12 mouse cellular contexts compared by ENCODE assay signal in the genomic region with DNA sequence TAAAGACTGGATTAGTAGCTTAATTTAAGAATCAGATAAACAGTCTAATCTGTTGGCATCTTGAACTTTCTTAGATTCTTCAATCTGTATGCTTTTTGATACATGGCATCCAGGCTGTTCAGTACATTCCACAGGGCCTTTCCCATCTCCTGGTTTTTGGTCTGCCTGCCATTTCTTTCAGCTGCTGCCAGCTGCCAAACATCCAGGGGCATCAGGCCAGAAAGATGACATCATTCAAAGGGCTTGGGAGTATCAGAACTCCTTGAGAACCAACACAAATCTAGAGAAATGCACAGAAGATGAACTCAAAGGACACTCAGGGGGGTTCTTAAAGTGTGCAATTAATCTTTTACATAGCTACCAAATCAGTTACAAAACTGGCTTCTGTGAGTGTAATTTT. TPM values are rescaled to one million over a fixed set of nuclear protein-coding genes. Genes with fewer than 3 reads are reported as not detected.
A peak's percentile ranks its signal among the peaks of the same experiment; 100 is the strongest.
DNase-seq lines count a peak whose midpoint lies in the region; ATAC-seq and TF ChIP-seq lines count a peak whose summit lies in the region.
"Had no signal": no experiment of that assay in that cellular context is flagged by ENCODE, and none has a peak within 500 bp of the region (broad histone marks: within the 10 kb centered on the region; RNA-seq: fewer than 3 reads in every experiment).

No protein-coding gene starts in this region.

- TF ChIP-seq POLR2A in lung, adult 2 months (IDR thresholded peaks at IDR 0.05; ENCODE audit: borderline replicate concordance, extremely low read depth, low read depth, low read length) = no peak

- peak; percentile 59 for DNase-seq in hindbrain, embryonic 14.5 days (ENCODE audit: low spot score)
- peak; percentile 70 for DNase-seq in lung, embryonic 14.5 days
- no peak for DNase-seq in lung, adult 2 months
- DNase-seq in adrenal gland, postnatal 10 days = peak; percentile 81
- DNase-seq in heart, postnatal 14 days = peak; percentile 44 to 80
- no peak for DNase-seq in spleen, postnatal 10 days (ENCODE audit: low spot score in 2 of 2)
- no peak for DNase-seq in spleen, adult 12 weeks (ENCODE audit: low spot score)
- DNase-seq: thymus, postnatal 25 days had no signal

- no peaks in the 10 kb centered on the region for H3K9me3 ChIP-seq in hindbrain, embryonic 14.5 days (ENCODE audit: control insufficient read depth, low read length)
- no peaks in the 10 kb centered on the region for H3K9me3 ChIP-seq in hindbrain, embryonic 12.5 days (replicated peaks)
- no peaks in the 10 kb centered on the region for H3K9me3 ChIP-seq in lung, embryonic 14.5 days (ENCODE audit: low read depth, low read length)
- H3K9me3 ChIP-seq: heart, embryonic 15.5 days; limb, embryonic 13.5 days; midbrain, embryonic 13.5 days had no signal

- H3K36me3 ChIP-seq in hindbrain, embryonic 14.5 days (replicated peaks; ENCODE audit: control insufficient read depth, insufficient read depth) = no peaks in the 10 kb centered on the region
- no peaks in the 10 kb centered on the region for H3K36me3 ChIP-seq in hindbrain, embryonic 12.5 days
- H3K36me3 ChIP-seq in lung, embryonic 14.5 days (ENCODE audit: insufficient read depth) = no peaks in the 10 kb centered on the region
- H3K36me3 ChIP-seq: heart, embryonic 15.5 days; limb, embryonic 13.5 days; midbrain, embryonic 13.5 days had no signal

- no peak overlapping the region for H3K4me2 ChIP-seq in hindbrain, embryonic 14.5 days (replicated peaks)
- no peak overlapping the region for H3K4me2 ChIP-seq in hindbrain, embryonic 12.5 days (replicated peaks)
- no peak overlapping the region for H3K4me2 ChIP-seq in lung, embryonic 14.5 days
- H3K4me2 ChIP-seq: heart, embryonic 15.5 days; limb, embryonic 13.5 days; midbrain, embryonic 13.5 days had no signal

- no peaks in the 10 kb centered on the region for H3K4me1 ChIP-seq in hindbrain, embryonic 14.5 days (replicated peaks; ENCODE audit: control insufficient read depth, insufficient read depth, low read length)
- H3K4me1 ChIP-seq in hindbrain, embryonic 12.5 days = 0 out of 2 replicates have a peak, but pooled peaks cover 5% of the 10 kb centered on the region
- no peaks in the 10 kb centered on the region for H3K4me1 ChIP-seq in lung, embryonic 14.5 days (ENCODE audit: insufficient read depth)
- H3K4me1 ChIP-seq in lung, adult 2 months (ENCODE audit: control insufficient read depth, insufficient read depth, low read length) = no peaks in the 10 kb centered on the region
- H3K4me1 ChIP-seq: limb, embryonic 13.5 days had no signal

- TF ChIP-seq CTCF in lung, embryonic 14.5 days (IDR thresholded peaks at IDR 0.05; ENCODE audit: low read depth) = no peak
- no peak for TF ChIP-seq CTCF in lung, adult 2 months (IDR thresholded peaks at IDR 0.05; ENCODE audit: insufficient read depth, low read length)

- no peak overlapping the region for H3K4me3 ChIP-seq in hindbrain, embryonic 14.5 days (replicated peaks; ENCODE audit: low read length)
- no peak overlapping the region for H3K4me3 ChIP-seq in hindbrain, embryonic 12.5 days
- H3K4me3 ChIP-seq in lung, embryonic 14.5 days (ENCODE audit: low read depth, low read length) = no peak overlapping the region
- H3K4me3 ChIP-seq in lung, adult 2 months (replicated peaks; ENCODE audit: extremely low read depth, low read depth, low read length) = no peak overlapping the region
- H3K4me3 ChIP-seq: heart, embryonic 15.5 days; limb, embryonic 13.5 days; midbrain, embryonic 13.5 days had no signal

- H3K9ac ChIP-seq in hindbrain, embryonic 14.5 days = no peak overlapping the region
- H3K9ac ChIP-seq in hindbrain, embryonic 12.5 days = no peak overlapping the region
- no peak overlapping the region for H3K9ac ChIP-seq in lung, embryonic 14.5 days
- H3K9ac ChIP-seq: heart, embryonic 15.5 days; limb, embryonic 13.5 days; midbrain, embryonic 13.5 days had no signal

- no peaks in the 10 kb centered on the region for H3K27me3 ChIP-seq in hindbrain, embryonic 14.5 days (ENCODE audit: control insufficient read depth, insufficient read depth, low read length)
- no peaks in the 10 kb centered on the region for H3K27me3 ChIP-seq in hindbrain, embryonic 12.5 days
- no peaks in the 10 kb centered on the region for H3K27me3 ChIP-seq in lung, embryonic 14.5 days (ENCODE audit: insufficient read depth, low read length)
- H3K27me3 ChIP-seq: heart, embryonic 15.5 days; limb, embryonic 13.5 days; midbrain, embryonic 13.5 days had no signal

- no peak for ATAC-seq in hindbrain, embryonic 14.5 days (ENCODE audit: low FRiP score)
- ATAC-seq in hindbrain, embryonic 12.5 days (ENCODE audit: low FRiP score) = no peak
- ATAC-seq in lung, embryonic 14.5 days (ENCODE audit: insufficient read depth) = no peak
- ATAC-seq: midbrain, embryonic 13.5 days had no signal

- intact Hi-C loops in heart, postnatal 14 days (cut with DNase I) = no loop called here

- H3K27ac ChIP-seq in hindbrain, embryonic 14.5 days = no peak overlapping the region
- H3K27ac ChIP-seq in hindbrain, embryonic 12.5 days = no peak overlapping the region
- no peak overlapping the region for H3K27ac ChIP-seq in lung, embryonic 14.5 days (ENCODE audit: low read depth)
- H3K27ac ChIP-seq: heart, embryonic 15.5 days; limb, embryonic 13.5 days; midbrain, embryonic 13.5 days had no signal

RNA-seq across cellular contexts. Expression of gene Prokr1, which starts 9.3 kb away (rescaled TPM):
- 1.7 and 2.7 TPM in 2 replicates for polyA plus RNA-seq in hindbrain, embryonic 14.5 days (2014; fragmentation: Nextera tagmentation; extraction: Ambion mirVana)
- polyA plus RNA-seq in hindbrain, embryonic 12.5 days (2016; fragmentation: Nextera tagmentation; extraction: Ambion mirVana) = 3.4 TPM in 2 replicates
- polyA plus RNA-seq in lung, embryonic 14.5 days (2014; fragmentation: Nextera tagmentation; extraction: Ambion mirVana) = 2.5 and 3.2 TPM in 2 replicates
- 0.41 and 0.83 TPM in 2 replicates for polyA plus RNA-seq in lung, adult 2 months (2012; rRNA removed)
- total RNA-seq in adrenal gland, postnatal 10 days (2021) = 1 to 10 TPM in 1 of 2 experiments, under 1 TPM in 1; 0.57 to 1.3 TPM
- total RNA-seq in heart, postnatal 14 days (2021) = under 1 TPM; 0.50 to 0.63 TPM

Comparison
In these comparisons a context has a peak if more than half of its experiments do, and no peak if none do; other contexts are left out.
1. DNase-seq: peak in hindbrain, embryonic 14.5 days (single experiment), lung, embryonic 14.5 days (single experiment), adrenal gland, postnatal 10 days (single experiment) and heart, postnatal 14 days (2 of 2); none in lung, adult 2 months (single experiment), spleen, postnatal 10 days (0 of 2) and spleen, adult 12 weeks (single experiment).